Mouse (Mus musculus) cerebellum, adult 18-20 months (tissue): ENCODE results near the gene Pkd1l1.

Source experiments
- DNase-seq, 2 experiments: peaks; one replicate each; pipeline ENCODE4 v3.0.0; 2021

Pkd1l1 gene

DNA sequence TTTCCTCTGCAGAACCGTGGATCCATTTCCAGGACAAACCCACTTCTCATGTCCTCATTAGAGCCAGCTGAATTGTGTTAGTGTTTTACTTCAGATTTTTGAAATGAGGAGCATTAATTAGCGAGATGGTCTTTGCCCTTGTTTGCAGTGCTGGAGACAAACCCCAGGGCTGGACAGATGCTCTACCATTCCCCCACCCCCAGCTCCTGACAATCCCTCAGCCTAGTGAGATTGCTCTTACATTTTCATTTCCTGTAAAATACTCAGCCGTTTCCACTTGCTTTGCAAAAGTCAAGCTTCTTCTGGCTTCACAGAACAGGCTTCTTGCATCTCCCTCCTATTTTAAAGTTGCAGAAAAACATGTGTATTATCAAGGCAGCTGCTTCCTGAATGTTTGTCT lies 155.7 kb downstream of the Pkd1l1 start:
- no peak for DNase-seq

DNA sequence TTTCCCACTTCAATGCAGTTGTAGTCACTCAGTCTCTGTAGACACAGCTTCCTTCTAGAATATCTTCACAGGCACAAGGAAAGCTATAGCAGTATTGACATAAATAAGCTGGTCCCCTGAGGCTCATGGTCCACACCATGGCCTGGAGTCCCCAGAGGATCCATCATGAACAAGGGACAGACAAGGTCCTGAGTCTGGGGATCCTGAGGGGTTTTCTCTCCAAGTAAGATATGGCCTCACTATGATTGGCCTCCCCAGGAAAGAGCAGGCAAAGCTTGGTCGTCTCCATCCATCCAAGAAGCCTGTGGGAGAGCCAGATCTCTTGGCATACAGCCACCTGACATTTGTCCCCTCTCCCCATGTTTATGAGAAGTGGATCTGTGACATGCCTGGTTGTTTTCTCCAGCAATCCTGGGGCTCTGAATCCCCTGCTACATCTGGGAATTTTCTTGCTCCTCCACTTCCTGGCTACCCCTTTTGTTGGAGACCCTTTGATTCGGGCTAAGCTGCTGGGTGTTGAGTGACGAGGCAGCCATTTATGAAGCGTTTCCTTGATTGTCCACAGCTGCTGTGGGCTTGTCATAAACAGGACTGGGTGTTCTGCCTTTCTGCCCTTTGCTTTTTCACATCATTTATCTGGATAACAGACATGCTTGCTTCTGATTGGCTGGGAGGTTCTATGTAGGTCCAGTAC lies 158.8 kb downstream of the Pkd1l1 start:
- no peak for DNase-seq

DNA sequence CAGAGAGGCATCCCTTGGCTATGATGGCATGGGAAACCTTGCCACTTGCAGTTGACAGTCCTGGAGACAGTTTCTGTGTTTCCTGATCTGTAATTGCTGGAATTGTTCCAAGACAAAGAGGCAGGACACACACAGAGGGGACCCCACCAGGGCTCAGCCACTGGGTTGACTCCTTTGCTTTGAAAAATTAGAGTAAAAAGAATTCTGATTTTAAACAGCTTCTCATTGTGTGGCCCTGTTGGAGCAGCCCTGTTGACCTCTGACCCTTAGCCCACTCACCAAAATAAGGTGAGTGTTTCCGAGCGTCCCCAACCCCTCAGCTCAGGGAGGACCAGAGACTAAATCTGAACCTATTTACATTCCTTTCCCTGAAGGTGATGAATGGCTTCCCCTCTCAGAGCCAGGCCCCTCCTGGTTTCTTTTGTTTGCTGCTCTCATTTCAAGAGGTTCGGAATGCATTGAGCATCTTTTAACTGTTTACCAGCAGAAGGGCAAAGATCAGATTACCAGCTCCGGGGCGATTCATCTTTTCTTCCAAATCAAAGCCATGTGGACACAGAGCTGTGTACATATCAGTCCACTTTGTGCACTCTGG lies 161.5 kb downstream of the Pkd1l1 start:
- no peak for DNase-seq

DNA sequence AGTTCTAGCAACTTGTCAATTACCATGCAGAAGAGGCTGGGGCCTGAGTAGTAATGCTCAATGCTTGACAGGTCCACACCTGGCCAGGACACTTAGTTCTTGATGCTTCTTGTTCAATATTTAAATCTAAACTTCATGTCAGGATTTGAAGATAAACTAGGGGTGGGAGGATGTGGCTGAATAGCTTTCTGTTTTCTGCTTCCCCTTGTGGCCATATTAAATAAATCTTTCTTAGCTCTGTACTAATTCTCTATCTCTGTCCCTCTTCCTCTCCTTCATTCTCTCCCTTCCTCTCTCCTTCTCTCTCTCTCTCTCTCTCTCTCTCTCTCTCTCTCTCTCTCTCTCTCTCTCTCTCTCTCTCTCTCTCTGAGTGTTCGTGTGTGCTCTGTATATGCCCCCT lies 163.4 kb downstream of the Pkd1l1 start:
- DNase-seq, result no peak

DNA sequence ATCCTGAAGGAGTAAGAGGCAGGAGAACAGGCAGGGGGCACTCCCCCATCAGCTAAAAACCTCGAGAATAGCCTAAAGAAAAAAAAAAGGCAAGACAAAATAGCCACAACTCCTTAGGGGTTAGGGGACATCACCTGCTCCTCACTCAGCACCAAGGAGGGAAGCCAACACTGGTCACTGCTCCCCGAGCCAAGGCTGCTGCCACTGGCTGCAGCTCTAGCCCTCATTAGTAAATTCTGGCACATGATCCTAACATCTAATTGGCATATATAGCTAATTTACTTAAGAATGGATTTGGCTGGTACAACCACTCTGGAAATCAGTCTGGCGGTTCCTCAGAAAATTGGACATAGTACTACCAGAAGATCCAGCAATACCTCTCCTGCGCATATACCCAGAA lies 166.1 kb downstream of the Pkd1l1 start:
- no peak for DNase-seq

DNA sequence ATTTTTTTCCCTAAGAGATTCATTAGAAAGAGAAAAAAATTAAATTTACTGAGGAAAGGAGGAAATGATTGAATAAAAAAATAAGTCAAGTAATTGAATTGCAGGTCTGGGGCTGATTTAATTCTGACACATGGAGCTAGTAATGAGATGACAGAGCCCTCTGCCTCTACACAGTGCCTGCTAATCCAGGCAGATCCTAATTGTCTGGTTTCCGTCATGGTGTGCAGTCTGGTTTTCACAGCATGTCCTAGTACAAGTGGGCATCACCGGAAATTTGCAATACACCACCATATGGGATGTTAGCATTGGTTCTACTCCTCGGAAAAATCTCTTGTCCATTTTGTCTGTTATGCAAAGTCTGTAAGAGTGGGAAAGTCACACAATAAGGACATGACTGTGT lies 168.9 kb downstream of the Pkd1l1 start:
- no peak for DNase-seq

DNA sequence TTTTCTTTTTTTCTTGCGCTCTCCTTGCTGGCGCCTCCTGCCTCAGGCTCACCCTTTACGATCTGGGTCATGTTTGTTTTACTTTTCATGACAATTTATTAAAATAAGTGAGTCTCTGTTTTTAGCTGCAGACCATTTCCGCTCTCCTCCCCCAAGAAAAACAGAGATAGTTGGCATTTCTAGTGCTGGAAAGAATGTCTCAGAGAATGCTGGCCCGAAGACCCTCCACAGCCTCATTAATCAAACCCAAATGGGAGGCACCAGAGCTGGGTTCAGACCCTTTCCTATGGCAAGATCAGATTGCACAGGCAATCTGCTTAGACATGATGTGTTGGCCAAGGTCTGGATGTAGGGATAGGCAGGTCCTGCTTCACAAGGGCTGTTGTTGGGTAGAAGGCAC lies 175.6 kb downstream of the Pkd1l1 start:
- no peak for DNase-seq

DNA sequence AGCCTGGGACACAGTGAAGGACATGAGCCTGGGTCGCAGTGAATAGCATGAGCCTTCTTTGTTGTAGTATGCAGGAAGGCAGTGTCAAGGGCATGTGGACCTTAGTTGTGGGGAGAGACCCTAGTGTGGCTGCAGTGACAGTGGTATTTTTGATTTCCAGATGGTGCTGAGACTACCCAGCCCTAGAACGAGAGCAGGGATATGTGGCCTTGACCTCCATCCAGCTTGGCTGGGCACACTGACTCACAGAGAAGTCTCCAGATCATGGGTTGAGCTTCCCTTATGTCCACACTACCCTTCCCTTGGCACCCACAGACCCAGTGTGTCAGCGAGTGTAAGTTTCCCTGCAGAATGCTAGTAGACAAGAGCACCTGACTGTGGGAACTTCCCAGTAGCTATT lies 178.0 kb downstream of the Pkd1l1 start:
- DNase-seq, result no peak

DNA sequence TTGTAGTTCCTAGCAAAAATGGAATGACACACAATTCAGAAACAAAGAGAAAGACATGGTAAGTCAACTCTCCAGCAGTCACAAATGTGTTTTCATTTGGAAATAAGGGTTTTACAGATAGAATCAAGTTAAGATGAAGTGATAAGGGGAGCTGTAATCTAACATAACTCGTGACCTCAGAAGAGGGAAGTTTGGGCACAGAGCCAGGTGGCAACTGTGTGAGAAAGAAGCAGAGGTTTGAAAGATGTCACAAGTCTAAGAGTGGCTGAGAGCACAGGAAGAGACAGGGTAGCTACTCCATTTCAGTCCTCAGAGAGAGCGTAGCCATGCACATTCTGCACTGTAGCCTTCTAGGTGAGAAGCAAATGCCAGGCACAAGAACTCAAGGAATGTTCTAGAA lies 180.9 kb downstream of the Pkd1l1 start:
- no peak for DNase-seq

DNA sequence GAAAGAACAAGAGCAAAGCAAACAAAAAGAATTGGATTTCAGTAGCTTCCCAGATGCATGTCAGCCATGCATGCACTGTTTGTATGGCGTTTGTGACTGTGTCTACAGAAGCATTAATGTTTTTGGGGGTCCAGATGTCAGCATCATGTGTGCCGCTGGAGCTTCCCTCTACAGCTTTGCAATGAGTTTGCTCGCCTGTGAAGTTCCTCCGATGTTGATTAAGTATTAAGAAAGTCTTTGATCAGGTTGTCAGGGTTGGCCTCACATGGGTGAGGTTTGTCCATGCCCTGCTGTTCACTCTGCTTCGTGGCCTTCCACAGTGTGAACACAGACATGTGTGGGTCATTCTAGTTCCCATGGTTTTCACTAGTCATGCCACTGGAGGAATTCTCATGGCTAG lies 183.9 kb downstream of the Pkd1l1 start:
- no peak for DNase-seq

DNA sequence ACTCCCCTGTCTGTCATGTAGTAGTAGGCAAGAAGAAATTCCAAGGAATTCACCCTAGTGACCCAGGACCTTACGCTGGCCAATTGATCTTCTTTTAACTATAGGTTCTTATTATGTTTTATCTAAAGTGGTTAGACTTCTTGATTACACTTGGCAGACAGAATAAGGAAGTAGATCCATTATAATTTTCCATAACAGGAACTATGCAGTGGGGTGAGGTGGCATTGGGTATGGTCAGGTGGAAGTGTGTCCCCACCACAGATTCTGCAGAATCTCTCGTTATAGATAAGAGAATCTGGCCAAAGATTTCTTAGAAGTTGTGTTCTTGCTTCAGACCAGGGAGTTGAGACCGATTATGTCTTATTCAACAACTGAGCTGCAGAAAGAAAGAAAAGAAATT lies 185.5 kb downstream of the Pkd1l1 start:
- DNase-seq, result no peak

DNA sequence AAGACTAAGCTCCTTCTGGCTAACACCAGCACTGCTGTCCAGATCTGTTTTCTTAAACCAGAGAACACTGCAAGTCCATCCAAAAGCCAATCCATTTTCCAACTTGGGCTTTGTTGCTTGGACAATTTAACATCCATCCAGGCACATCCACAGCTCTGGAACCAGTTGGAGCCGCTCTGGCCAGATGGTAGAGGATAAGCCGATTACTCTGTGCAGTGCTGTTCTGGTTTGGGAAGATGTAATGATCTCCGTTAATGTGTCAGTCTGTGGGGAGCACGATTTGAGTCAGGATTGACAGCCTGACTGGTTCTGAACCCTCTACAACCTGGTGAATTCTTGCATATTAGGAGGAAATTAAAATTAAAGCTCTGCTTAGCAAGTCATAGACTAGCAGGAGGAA lies 188.7 kb downstream of the Pkd1l1 start:
- no peak for DNase-seq

DNA sequence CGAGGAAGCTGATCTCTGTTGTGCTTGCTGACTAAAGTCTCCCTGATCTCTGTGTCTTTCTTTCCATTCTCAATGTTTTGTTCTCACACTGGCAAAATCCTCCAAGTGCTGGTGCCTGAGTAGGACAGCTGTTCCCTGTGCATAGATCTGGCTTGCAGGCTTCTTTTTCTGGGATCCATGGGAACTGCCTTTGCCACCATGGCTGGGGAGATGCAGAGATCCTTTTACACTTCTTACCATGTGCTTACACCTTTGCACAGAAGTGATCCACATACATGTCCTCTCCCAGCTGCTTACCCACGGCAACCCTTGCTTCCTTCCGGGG lies 191.0 kb downstream of the Pkd1l1 start:
- no peak for DNase-seq

DNA sequence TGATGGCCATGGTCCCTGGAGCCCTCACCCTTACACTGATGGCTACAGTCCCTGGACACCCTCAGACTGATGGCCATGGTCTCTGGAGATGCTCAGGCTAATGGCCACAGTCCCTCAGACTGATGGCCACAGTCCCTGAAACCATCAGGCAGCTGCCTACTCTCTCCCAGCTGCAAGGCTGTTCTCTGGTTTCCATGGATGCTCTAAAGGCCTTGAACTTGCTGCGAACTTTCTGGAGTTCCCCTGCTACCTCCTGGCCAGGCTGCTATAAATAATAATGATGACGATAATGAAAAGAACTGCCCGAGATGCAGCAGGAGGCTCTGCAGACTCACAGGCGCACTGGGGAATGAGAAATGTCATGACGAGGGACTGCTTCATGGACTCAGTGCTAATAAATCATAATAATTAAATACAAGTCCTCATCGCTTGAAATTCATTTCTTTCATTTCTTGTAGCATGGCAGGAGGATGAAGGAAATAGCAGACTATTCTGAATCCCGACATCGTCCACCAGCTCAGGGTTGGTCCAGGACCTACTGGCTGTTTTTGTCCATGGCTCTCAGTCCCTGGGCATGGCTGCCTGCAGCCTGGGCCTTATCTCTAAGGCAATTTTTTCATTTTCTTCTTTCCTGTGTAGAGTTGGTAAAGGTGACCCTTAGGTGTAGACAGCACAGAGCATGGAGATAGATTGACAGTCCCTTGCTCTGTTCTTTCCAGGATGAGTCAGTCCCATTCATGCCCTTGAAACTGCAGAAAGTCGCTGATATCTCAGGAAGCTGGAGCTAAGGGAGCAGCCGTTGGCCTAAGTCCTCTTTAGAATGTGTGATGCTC lies 191.5 kb downstream of the Pkd1l1 start:
- no peak for DNase-seq

DNA sequence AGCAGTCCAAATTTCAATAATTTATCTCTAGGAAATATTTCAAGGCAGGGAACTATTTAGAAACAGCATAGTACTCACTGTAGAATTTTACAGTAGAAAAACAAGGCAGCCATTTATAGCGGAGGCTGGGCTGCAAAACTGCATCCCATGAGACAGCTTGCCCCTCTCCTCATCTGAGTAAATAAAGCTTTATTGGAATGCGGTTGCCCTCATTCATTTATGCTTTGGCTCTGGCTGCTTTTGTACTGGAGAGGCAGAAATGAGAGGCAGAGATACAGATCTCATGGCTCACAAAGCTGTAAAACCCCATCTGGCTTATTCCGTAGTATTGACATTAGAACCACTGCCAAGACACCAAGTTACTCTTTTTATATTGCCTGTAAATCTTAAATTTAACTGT lies 193.6 kb downstream of the Pkd1l1 start:
- no peak for DNase-seq
